Mouse (Mus musculus): ENCODE data around the gene Rgs19.

Gene Rgs19

GRCm38 (mm10) chr2:181693339-181694280 is at the start of gene Rgs19:
Gene Rgs19 (minus strand): TSS chr2:181693977.
- DNase-seq (ENCODE audit: low read depth, low spot score) = no peak

GRCm38 (mm10) chr2:181730051-181730450 is 36.3 kb upstream of the Rgs19 start:
- DNase-seq (ENCODE audit: low read depth, low spot score) = no peak

- DNase-seq (ENCODE audit: low read depth, low spot score) = no peak
Observed at GRCm38 (mm10) chr2:181727659-181728262, 34.0 kb upstream of the Rgs19 start.

GRCm38 (mm10) chr2:181722213-181722612 is 28.4 kb upstream of the Rgs19 start:
- no peak for DNase-seq (ENCODE audit: low read depth, low spot score)

GRCm38 (mm10) chr2:181721200-181721599 is 27.4 kb upstream of the Rgs19 start:
- no peak for DNase-seq (ENCODE audit: low read depth, low spot score)

- no peak for DNase-seq (ENCODE audit: low read depth, low spot score)
Observed at GRCm38 (mm10) chr2:181720061-181720460, 26.3 kb upstream of the Rgs19 start.

- DNase-seq (ENCODE audit: low read depth, low spot score) = no peak
Observed at GRCm38 (mm10) chr2:181716991-181717390, 23.2 kb upstream of the Rgs19 start.

- DNase-seq (ENCODE audit: low read depth, low spot score) = no peak
Observed at GRCm38 (mm10) chr2:181715382-181715781, 21.6 kb upstream of the Rgs19 start.

- DNase-seq (ENCODE audit: low read depth, low spot score) = no peak
Observed at GRCm38 (mm10) chr2:181714903-181715326, 21.1 kb upstream of the Rgs19 start, which contains the start of gene Oprl1. Gene Oprl1 (plus strand): TSS chr2:181715016.

GRCm38 (mm10) chr2:181713749-181714148 is 20.0 kb upstream of the Rgs19 start:
- no peak for DNase-seq (ENCODE audit: low read depth, low spot score)

GRCm38 (mm10) chr2:181706668-181707067 is 12.9 kb upstream of the Rgs19 start:
- no peak for DNase-seq (ENCODE audit: low read depth, low spot score)

- no peak for DNase-seq (ENCODE audit: low read depth, low spot score)
Observed at GRCm38 (mm10) chr2:181698241-181698640, 4.5 kb upstream of the Rgs19 start, which contains the start of gene Lkaaear1. Gene Lkaaear1 (minus strand): TSS chr2:181698442.

GRCm38 (mm10) chr2:181696801-181697420 is 3.1 kb upstream of the Rgs19 start:
- no peak for DNase-seq (ENCODE audit: low read depth, low spot score)

- no peak for DNase-seq (ENCODE audit: low read depth, low spot score)
Observed at GRCm38 (mm10) chr2:181695776-181696175, 2.0 kb upstream of the Rgs19 start.

GRCm38 (mm10) chr2:181694581-181694980 is 804 bp upstream of the Rgs19 start:
- DNase-seq (ENCODE audit: low read depth, low spot score) = no peak

- no peak for DNase-seq (ENCODE audit: low read depth, low spot score)
Observed at GRCm38 (mm10) chr2:181692304-181692703, 1.5 kb downstream of the Rgs19 start.

GRCm38 (mm10) chr2:181691571-181691970 is 2.2 kb downstream of the Rgs19 start:
- no peak for DNase-seq (ENCODE audit: low read depth, low spot score)

GRCm38 (mm10) chr2:181691083-181691482 is 2.7 kb downstream of the Rgs19 start:
- no peak for DNase-seq (ENCODE audit: low read depth, low spot score)

GRCm38 (mm10) chr2:181689466-181690160 is 4.2 kb downstream of the Rgs19 start:
- no peak for DNase-seq (ENCODE audit: low read depth, low spot score)

GRCm38 (mm10) chr2:181687586-181687985 is 6.2 kb downstream of the Rgs19 start:
- no peak for DNase-seq (ENCODE audit: low read depth, low spot score)

- no peak for DNase-seq (ENCODE audit: low read depth, low spot score)
Observed at GRCm38 (mm10) chr2:181685686-181686085, 8.1 kb downstream of the Rgs19 start.

- no peak for DNase-seq (ENCODE audit: low read depth, low spot score)
Observed at GRCm38 (mm10) chr2:181684713-181685112, 9.1 kb downstream of the Rgs19 start.
